Mouse (Mus musculus) neural tube, embryonic 14.5 days (tissue): ENCODE measurements around the gene 1700021F05Rik. TPM values are rescaled to one million over a fixed set of nuclear protein-coding genes. Genes with fewer than 3 reads are reported as not detected.

Experiments
- ATAC-seq: fragments of 200-750 bp; cut with Nextera tagmentation; 2 replicates; pipeline ENCODE4 v1.8.0; 2017; ENCODE audit warnings: low read depth, mild to moderate bottlenecking, moderate TSS enrichment, moderate library complexity
- H3K27ac ChIP-seq: fragments of 300-500 bp; sonication (generic); 2 replicates; pipeline ENCODE4 v1.5.1; 2014; ENCODE audit warnings: low read depth, mild to moderate bottlenecking, control low read depth, low read length, moderate library complexity, mixed read lengths
- H3K27me3 ChIP-seq: fragments of 300-500 bp; sonication (generic); 2 replicates; pipeline ENCODE4 v1.6.1; 2014; ENCODE audit warnings: low read length; ENCODE audit not compliant: control insufficient read depth, insufficient read depth
- H3K36me3 ChIP-seq: fragments of 300-500 bp; sonication (generic); 2 replicates; pipeline ENCODE4 v1.6.1; 2014; ENCODE audit warnings: low read length, mixed read lengths; ENCODE audit not compliant: control insufficient read depth, insufficient read depth
- H3K4me1 ChIP-seq: fragments of 300-500 bp; sonication (generic); 2 replicates; pipeline ENCODE4 v1.6.1; 2014; ENCODE audit warnings: low read length; ENCODE audit not compliant: control insufficient read depth, insufficient read depth
- H3K4me2 ChIP-seq: fragments of 300-500 bp; sonication (generic); 2 replicates; pipeline ENCODE4 v1.6.1; 2014; ENCODE audit warnings: mild to moderate bottlenecking, low read depth, low read length, control low read depth
- H3K4me3 ChIP-seq: fragments of 300-500 bp; sonication (generic); 2 replicates; pipeline ENCODE4 v1.5.1; 2014; ENCODE audit warnings: low read depth, low read length, control low read depth, mixed read lengths
- H3K9ac ChIP-seq: fragments of 300-500 bp; sonication (generic); replicated peaks from 2 replicates; pipeline ENCODE4 v1.6.1; 2014; ENCODE audit warnings: low read depth, mild to moderate bottlenecking, control low read depth, low read length, mixed read lengths
- H3K9me3 ChIP-seq: fragments of 300-500 bp; sonication (generic); 2 replicates; pipeline ENCODE4 v1.6.1; 2016; ENCODE audit warnings: low read length; ENCODE audit not compliant: control insufficient read depth
- WGBS: fragments of 180-500 bp; shearing (Covaris S2); extraction: QIAGEN DNeasy Blood & Tissue Kit; methylation state at CpG from one replicate; pipeline ENCODE4 v1.1.7; 2014; 5-methylcytosine and 5-hydroxymethylcytosine counted together
- polyA plus RNA-seq: library from polyadenylated mRNA; unstranded; fragments of >200 nt; fragmentation: Nextera tagmentation; extraction: Ambion mirVana; gene quantifications from 2 replicates; pipeline ENCODE4 v1.2.1, GENCODE M21; 2014

Gene 1700021F05Rik
- polyA plus RNA-seq, 1 experiment from 2014 or later = 76.5 TPM

DNA sequence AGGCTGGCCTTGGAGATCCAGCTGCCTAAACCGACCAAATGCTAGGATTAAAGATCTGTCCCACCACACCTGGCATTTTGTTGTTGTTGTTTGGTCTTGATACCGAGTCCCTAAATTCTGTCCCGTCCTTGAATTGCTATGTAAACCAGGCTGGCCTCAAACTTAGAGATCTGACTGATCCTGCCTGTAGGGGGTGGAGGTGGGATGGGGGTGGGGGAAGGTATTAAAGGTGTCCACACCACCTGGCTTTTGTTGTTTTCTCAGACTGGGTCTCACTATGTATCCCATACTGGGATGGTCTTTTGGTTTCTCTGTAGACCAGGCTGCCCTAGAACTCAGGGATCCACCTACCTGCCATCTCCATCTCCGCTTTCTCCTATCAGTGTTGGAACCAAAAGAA lies 59.6 kb downstream of the 1700021F05Rik start:
- H3K9ac ChIP-seq = no peak overlapping the region
- H3K4me1 ChIP-seq = peaks cover 20% of the 10 kb centered on the region; the same call in 1 of the 2 replicates
- no peaks in the 10 kb centered on the region for H3K36me3 ChIP-seq
- H3K4me3 ChIP-seq = no peak overlapping the region
- 48% methylated on average over 4 of the region's 4 CpGs for WGBS
- H3K4me2 ChIP-seq = no peak overlapping the region
- no peaks in the 10 kb centered on the region for H3K27me3 ChIP-seq
- no peak for ATAC-seq
- H3K27ac ChIP-seq = no peak overlapping the region
- no peaks in the 10 kb centered on the region for H3K9me3 ChIP-seq

DNA sequence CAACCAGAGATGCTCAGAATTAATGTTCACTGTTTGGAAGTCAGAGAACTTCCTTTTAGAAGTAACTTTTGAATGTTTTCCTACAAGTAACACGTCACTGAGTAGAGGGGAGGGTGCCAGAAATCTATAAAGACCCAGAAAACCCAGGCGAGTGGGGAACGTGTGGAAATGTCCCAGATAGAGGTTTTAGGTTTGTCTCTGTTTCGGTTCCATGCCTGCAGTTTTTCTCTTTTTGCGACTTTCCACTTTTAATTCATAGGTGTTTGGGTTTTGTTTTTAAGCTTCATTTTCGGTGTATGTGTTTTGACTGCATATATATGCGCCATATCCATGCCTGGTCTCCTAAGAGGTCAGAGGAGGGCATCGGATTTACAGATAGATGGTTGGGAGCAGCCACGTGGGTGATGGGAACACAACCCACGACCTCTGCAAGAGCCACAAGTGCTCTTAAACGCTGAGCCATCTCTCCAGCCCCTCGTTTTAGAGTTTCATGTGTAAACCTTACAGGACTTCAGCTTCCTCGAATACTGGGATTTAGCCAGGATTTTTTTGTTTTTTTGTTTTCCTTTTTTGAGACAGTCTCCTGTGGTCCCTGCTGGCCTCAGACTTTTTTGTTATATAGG lies 60.5 kb downstream of the 1700021F05Rik start:
- 5% methylated on average over 13 of the region's 13 CpGs for WGBS
- H3K4me1 ChIP-seq = peaks cover 20% of the 10 kb centered on the region; the same call in 1 of the 2 replicates

DNA sequence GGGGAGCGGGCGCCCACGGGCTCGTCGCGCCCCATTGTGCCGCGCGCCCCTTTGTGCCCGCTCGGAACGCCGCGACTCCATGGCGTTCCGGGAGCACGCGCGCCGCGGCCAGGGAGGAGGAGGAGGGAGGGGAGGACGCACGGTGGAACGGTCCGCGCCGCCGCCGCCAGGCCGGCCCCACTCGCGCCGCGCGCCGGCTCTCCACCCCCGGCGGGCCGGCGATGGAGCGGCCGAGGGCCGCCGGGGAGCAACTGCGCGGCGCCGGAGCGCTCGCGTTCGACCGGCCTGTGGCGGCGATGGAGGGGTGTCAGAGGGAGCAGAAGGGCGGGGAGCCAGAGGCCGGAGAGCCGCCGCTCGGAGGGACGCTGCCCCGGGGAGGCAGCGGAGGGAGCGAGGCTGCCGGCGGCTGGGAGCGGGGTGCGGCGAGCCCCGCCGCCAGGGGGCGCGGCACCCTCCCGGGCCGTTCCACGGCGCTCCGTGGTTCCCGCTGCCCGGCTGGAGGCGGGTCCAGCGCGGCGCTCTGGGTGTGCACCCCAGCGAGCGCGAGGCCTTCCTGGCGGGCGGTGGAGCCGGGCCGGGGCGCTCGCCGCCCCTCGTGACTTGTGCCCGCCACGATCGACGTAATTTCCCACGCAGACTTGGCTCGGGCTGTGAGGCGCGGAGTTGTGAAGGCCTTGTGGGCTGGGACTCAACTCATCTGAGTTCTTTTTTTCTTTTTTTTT lies 61.2 kb downstream of the 1700021F05Rik start:
- WGBS = under 1% methylated on average over 78 of the region's 103 CpGs
- peak overlapping the region; percentile 98 for H3K4me2 ChIP-seq
- peak; percentile 88 for ATAC-seq
- H3K9ac ChIP-seq = peak overlapping the region; percentile 97
- peak overlapping the region; percentile 95 for H3K27ac ChIP-seq
- H3K9me3 ChIP-seq = no peaks in the 10 kb centered on the region
- peaks cover 20% of the 10 kb centered on the region; the same call in 1 of the 2 replicates for H3K4me1 ChIP-seq
- H3K36me3 ChIP-seq = no peaks in the 10 kb centered on the region
- H3K4me3 ChIP-seq = peak overlapping the region; percentile 92
- no peaks in the 10 kb centered on the region for H3K27me3 ChIP-seq

More for the DNA sequence above, 60.5 kb downstream of the 1700021F05Rik start:
- Histone ChIP-seq H3K4me3 (peak overlapping the region; percentile 92), H3K27ac (no peak overlapping the region), H3K36me3 (no peaks in the 10 kb centered on the region), H3K27me3 (no peaks in the 10 kb centered on the region), H3K9ac (peak overlapping the region; percentile 97; the same call in 1 of the 2 replicates), H3K9me3 (no peaks in the 10 kb centered on the region), H3K4me2 (peak overlapping the region; percentile 98)
- no peak for ATAC-seq

DNA sequence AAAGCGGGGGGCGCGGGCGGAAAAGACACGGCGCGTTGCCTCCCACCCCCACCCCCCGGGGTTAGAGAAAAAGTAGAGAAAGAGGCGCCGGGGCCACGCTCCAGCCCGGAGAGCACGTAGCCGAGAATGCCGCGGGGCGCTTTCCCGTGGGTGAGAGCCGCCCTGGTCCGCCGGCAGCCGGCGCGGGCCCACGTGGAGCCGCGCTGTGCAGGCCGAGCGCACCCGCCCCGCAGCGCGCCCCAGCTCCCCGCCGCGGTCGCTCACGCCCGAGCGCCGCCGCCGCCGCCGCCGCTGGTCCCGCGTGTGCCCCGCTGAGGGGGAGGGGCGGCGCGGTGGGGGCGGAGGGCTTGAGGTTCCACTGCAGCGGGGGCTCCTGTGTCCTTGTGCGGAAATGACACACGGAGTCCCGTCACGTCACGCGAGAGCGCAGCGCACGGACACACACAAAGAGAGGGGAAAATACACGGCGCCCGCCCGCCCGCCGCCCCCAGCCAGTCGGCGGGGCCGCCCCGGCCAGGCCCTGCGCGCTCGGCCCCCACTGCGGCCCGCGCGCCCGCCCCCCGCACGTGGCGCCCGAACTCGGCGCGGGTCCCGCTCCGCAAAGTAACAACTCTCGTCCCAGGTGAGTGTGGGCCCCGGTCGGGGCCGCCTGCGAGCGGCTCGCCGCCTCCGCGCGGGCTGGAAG lies 61.9 kb downstream of the 1700021F05Rik start, which contains the start of gene Bend3:
Gene Bend3 (plus strand): TSS at position 81 of the 685 bp plus-strand sequence.
- peak within 1 kb of the TSS; percentile 95 for H3K27ac ChIP-seq
- no peaks in the 10 kb centered on the region for H3K27me3 ChIP-seq
- H3K4me1 ChIP-seq = peaks cover 20% of the 10 kb centered on the region; the same call in 1 of the 2 replicates
- H3K36me3 ChIP-seq = no peaks in the 10 kb centered on the region
- no peaks in the 10 kb centered on the region for H3K9me3 ChIP-seq
- H3K4me3 ChIP-seq = peak within 1 kb of the TSS; percentile 92
- H3K9ac ChIP-seq = peak within 1 kb of the TSS; percentile 97
- peak; percentile 72 for ATAC-seq
- H3K4me2 ChIP-seq = peak within 1 kb of the TSS; percentile 98
- 0% methylated on average over 33 of the region's 101 CpGs for WGBS

DNA sequence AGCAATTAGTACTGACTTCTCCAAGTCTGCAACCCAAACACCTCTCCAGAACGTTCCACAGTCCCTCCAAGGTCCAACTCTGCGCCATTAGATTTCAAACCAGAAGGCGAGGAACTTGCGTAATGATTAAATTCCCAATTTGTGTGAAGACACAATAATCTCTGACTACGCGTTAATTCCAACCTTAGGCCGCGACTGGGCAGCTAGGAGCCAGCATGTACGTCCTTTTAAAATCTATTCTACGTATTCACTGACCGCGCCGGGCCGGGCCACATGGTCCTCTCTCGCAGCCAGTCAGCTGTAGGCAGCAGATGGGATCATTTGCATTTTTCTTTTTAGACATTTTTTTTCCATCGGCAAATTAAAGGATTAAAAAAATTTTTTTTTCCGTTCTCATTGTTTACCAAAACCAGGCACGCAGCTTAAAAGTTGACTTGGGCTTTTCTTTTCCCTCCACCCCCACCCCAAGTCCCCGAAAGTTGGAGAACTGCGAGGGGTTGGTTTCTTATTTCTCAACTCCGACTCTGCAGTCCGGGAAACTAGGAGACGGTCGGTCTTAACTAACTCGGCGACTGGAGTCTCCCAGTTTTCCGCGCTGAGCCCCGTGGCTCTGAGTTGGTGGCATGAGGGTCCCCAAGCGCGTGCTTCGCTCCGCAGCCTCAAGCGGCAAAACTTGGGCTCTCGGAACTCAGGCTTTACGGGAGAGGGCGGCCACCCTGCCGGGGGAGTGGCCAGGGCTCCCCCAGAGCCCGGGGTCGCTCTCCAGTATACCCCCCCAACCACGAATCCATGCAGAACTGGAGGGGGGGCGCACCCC lies 62.7 kb downstream of the 1700021F05Rik start:
- peak overlapping the region; percentile 98 for H3K4me2 ChIP-seq
- peak overlapping the region; percentile 92 for H3K4me3 ChIP-seq
- peak; percentile 28 for ATAC-seq
- no peaks in the 10 kb centered on the region for H3K36me3 ChIP-seq
- H3K27ac ChIP-seq = peak overlapping the region; percentile 95
- peak overlapping the region; percentile 97 for H3K9ac ChIP-seq
- WGBS = under 1% methylated on average over 42 of the region's 42 CpGs
- H3K4me1 ChIP-seq = peaks cover 15% of the 10 kb centered on the region; the same call in 1 of the 2 replicates
- H3K9me3 ChIP-seq = no peaks in the 10 kb centered on the region
- H3K27me3 ChIP-seq = no peaks in the 10 kb centered on the region

DNA sequence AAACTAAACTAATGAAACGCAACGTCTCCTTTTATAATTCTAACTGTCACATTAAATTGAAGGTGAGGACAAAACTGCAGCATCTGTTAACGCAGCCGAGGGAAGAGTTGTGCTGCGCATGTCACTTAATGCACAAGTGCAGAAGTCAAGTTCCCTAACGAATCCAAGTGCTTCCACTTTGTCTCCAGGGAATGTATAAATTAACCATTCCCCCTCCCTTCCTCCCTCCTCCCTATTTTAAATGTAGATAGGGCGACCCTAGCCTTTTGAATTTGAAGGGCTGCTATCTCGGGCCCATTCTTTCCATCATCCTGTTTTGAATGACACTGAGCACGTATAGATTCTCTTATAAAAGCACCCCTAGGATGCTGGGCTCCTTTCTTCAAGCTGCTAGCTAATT lies 63.3 kb downstream of the 1700021F05Rik start:
- Histone ChIP-seq H3K4me1 (peaks cover 15% of the 10 kb centered on the region; the same call in 1 of the 2 replicates), H3K27me3 (no peaks in the 10 kb centered on the region), H3K9ac (0 out of 2 replicates have a peak overlapping the region, but pooled peaks have one; percentile 5), H3K27ac (0 out of 2 replicates have a peak overlapping the region, but pooled peaks have one; percentile 95), H3K4me2 (peak overlapping the region; percentile 98), H3K36me3 (no peaks in the 10 kb centered on the region), H3K4me3 (peak overlapping the region; percentile 92), H3K9me3 (no peaks in the 10 kb centered on the region)
- ATAC-seq = no peak
- 1% methylated on average over 9 of the region's 9 CpGs for WGBS

DNA sequence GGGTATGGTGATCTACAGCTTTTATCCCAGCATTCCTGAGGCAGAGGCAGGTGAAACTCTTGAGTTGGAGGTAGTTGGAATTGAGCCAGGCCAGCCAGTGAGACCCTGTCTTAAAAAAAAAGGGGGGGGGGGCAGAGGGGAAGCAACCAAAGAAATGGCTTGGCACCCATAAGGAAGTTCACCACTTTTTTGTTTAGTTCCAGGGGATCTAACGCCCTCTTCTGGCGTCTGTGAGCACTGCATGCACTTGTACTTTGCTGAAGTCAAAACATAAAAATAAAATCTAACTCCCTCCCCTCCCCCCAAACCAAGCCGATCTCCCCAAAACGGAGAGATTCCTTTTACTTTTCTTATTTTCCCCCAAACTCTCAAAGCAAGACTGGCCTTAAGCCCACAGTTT lies 65.4 kb downstream of the 1700021F05Rik start:
- 58% methylated on average over 4 of the region's 4 CpGs for WGBS
- ATAC-seq = no peak
- H3K36me3 ChIP-seq = no peaks in the 10 kb centered on the region

More for the DNA sequence above, 65.4 kb downstream of the 1700021F05Rik start:
- peaks cover 11% of the 10 kb centered on the region; the same call in 1 of the 2 replicates for H3K4me1 ChIP-seq
- no peak overlapping the region for H3K4me2 ChIP-seq
- no peak overlapping the region for H3K4me3 ChIP-seq
- H3K27ac ChIP-seq = no peak overlapping the region
- no peak overlapping the region for H3K9ac ChIP-seq
- no peaks in the 10 kb centered on the region for H3K9me3 ChIP-seq
- no peaks in the 10 kb centered on the region for H3K27me3 ChIP-seq
